Mouse (Mus musculus): Measurements from ENCODE around the gene Mrps5.

DNA sequence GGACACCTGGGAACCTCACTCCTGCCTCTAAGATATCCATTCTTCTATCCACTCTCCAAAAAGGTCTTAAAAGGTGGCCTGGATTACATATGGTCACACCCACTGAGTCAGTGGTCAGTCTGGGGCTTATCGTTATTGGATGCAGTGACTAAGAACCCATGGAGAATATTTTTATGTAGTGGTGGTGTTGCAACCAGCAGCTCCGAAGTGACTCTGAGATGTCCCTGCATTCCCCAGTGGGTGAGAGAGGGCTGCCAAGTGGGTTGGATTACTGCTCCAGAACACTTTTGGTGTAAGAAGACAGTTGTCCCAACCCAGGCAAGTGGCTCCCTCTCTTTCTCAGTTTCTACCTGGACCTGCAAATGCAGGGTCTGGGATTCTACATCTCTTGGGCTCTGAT, 65.8 kb downstream of the Mrps5 start:
- TF ChIP-seq GATA1 (IDR thresholded peaks at IDR 0.05; ENCODE audit: borderline replicate concordance, low read length) (no peak), CTCF (IDR thresholded peaks at IDR 0.05; ENCODE audit: low read depth, low read length) (no peak), TAL1 (conservative IDR thresholded peaks at IDR 0.05; ENCODE audit: low read depth, low read length) (no peak), GATA2 (IDR thresholded peaks at IDR 0.05; ENCODE audit: borderline replicate concordance, low read depth, low read length) (no peak)
